Mouse (Mus musculus): ENCODE measurements around the gene Plk3.
"Not testable (repeated sequence)": the region's sequence is repeated elsewhere in the genome, so short reads cannot be mapped to it uniquely, and the experiment has no call there.

The Plk3 gene

DNA sequence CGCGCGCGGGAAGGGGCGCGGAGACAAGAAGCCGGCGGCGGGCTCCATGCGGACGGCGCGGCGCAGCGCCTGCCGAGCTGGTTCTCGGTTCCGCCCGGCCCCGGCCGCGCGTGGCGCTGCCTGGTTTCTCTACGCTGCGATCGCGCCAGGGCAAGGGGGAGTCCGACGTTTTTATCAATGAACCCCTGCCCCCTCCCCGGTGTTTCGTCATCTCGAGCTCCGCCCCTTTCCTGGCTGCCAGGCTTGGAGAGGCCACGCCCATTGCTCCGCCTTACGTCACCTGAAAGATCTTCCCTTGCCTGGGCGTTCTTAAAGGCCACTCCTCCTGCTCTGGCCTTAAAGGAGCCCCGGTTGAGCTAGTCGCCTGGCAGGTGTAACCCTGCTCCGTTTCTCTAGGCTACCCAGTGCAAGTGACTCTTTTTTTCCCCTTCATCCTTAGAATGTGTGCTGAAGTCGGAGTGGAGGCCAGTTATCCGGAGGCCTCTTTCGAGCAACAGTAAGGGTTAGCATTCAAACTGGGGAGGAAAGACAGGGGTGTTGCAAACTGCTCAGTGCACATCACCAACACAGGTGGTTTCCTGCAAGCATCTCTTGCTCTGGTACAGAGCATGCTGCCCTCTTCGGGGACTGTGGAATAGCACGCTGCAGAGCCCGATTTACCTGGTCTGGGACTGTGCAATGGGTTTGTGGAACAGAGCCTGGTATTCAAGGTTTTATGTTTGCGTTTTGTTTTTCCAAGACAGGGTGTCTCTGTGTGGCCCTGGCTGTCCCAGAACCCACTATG lies at the start of gene Plk3:
Gene Plk3, minus strand, starts transcription at position 147 of the 784 bp plus-strand sequence.
- DNase-seq, result peak; percentile 97

DNA sequence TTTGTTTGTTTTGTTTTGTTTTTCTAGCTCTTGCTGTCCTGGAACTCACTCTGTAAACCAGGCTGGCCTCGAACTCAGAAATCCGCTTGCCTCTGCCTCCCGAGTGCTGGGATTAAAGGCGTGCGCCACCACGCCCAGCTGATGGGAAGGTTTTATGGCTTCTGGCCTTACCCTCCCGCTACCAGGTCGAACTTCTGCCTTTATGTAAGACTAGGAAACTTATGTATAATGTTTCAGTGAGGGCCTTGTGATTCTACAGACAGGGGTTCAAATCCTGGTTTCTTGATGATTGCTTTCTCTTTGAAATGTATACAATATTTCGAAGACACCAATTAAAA lies 49.0 kb upstream of the Plk3 start:
- not testable (repeated sequence) for DNase-seq

- peak; percentile 90 for DNase-seq
Measured at GRCm38 (mm10) chr4:117181863-117182758, 48.3 kb upstream of the Plk3 start, which contains the start of gene Kif2c. Gene Kif2c, minus strand, starts transcription at chr4:117182639.

DNA sequence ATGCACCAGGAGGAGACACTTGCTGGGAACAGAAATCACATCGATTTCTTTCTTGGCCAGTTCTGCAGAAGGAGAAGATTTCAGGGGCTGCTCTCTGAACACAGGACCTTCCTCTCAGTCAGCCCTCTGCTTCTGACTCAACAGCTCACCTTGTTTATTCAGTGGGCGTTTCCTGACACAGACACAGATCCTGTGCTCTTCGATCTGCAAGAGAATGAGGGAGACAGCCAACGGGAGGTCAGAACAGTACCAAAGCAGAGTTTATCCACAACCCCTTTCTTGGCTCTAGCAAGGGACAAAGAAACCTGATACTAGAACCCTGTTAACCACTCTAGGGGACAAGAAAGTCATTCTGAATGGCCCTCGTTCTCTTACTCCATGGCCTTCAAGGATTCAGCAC lies 36.2 kb upstream of the Plk3 start:
- no peak for DNase-seq

GRCm38 (mm10) chr4:117161183-117161582 lies 27.4 kb upstream of the Plk3 start:
- no peak for DNase-seq

DNA sequence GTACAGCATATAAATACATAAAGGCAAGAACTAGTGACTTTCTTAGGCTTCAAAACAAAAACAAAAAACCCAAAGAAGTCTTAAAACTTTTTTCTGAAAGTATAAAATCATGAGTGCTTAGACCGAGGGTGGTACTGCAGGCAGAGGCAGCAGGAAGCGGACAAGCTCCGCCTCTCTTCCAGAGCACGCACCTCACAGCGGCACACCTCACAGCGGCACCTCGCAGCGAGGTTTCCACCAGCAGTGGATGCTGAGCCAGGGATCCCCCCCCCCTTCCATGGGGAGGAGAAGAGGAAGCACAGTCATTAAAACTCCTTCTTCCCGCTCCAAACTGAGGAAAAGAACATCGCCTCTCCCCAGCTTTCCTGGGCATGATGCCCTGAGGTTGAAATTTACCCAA lies 25.9 kb upstream of the Plk3 start:
- no peak for DNase-seq

GRCm38 (mm10) chr4:117156372-117156771 lies 22.6 kb upstream of the Plk3 start:
- no peak for DNase-seq

DNA sequence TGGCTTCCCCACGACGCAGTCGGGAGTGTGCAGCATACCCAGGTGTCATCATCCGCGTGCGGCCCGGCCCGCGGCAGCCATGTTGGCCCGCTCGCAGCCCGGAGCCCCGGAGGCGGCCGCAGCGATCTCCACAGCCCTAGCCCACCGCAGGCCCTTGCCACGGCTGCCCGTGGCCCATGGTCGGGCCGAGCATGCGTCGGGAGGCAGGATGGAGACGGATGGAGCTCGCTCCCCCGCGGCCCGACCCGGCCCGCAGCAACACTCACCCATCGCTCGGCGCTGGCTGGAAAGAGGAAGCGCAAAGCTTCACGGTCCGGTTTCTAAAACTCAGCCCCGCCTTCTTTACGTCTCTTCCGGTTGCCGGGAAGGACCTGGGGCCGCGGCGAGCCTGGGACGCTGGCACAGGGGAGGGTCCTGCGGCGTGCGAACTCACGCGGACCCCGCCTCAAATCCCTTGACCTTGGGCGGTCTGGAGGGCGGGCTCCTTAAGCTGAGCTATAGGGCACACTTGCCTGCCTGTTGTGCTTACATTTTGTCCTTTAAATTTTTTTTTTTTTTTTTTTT lies 22.1 kb upstream of the Plk3 start, which contains the start of gene Rps8:
Gene Rps8, minus strand, starts transcription at position 452 of the 564 bp plus-strand sequence.
- DNase-seq, result peak; percentile 91

- DNase-seq, result peak; percentile 23
Measured at GRCm38 (mm10) chr4:117155020-117155791, 21.4 kb upstream of the Plk3 start.

- no peak for DNase-seq
Measured at GRCm38 (mm10) chr4:117152714-117153113, 19.0 kb upstream of the Plk3 start.

- no peak for DNase-seq
Measured at GRCm38 (mm10) chr4:117151416-117151815, 17.7 kb upstream of the Plk3 start.

- no peak for DNase-seq
Measured at GRCm38 (mm10) chr4:117150212-117150733, 16.5 kb upstream of the Plk3 start.

GRCm38 (mm10) chr4:117149291-117150211 lies 15.8 kb upstream of the Plk3 start:
- DNase-seq, result no peak

DNA sequence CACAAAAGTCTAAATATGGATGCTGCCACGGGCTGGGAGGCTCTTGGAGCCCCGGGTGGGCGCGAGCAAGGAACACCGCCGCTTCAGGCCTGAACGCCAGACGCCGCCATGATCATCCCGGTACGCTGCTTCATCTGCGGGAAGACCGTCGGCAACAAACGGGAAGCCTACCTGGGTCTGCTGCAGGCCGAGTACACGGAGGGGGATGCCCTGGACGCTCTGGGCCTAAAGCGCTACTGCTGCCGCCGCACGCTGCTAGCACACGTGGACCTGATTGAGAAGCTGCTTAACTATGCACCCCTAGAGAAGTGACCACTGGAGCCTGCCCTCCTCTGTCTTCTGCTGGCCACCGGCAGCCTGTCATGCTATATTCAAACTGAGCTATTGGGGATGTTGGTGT lies 15.1 kb upstream of the Plk3 start:
- no peak for DNase-seq

GRCm38 (mm10) chr4:117148047-117148713 lies 14.4 kb upstream of the Plk3 start:
- DNase-seq, result no peak

GRCm38 (mm10) chr4:117146176-117146575 lies 12.4 kb upstream of the Plk3 start:
- peak; percentile 82 for DNase-seq

DNA sequence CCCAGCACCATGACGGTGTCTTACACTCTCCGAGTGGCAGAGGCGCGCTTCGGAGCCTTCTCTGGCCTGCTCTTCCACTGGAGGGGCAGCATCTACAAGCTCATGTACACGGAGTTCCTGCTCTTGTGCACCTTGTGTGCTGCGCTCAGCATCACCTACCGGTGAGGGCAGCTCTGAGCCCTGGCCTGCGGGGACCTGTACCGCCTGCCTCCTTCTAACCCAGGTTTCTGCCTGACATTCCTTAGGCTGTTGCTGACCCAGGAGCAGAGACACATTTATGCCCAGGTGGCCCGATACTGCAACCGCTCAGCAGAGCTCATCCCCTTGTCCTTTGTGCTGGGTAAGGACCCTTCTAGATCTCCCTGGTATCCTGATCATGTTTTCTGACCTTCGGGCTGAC lies 11.5 kb upstream of the Plk3 start:
- no peak for DNase-seq

DNA sequence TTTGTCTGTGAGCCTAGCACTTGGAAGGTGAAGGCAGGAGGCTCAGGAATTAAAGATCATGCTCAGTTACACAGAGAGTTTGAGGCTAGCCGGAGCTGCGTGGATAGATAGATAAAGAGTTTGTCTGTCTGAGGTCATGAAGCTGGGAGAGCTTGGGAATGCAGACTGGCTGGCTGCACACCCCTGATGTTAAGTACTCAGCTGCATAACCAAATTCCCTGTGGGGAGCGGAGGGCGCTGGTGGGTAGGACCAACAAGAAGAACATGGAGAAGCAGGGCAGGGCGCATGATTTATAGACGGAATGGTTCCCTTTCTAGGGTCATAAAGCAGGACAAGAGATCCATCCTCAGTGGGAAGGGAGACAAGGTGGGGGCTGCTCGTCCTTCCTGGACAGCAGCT lies 9.3 kb upstream of the Plk3 start:
- no peak for DNase-seq

GRCm38 (mm10) chr4:117140613-117141012 lies 6.8 kb upstream of the Plk3 start:
- DNase-seq, result no peak

- DNase-seq, result no peak
Measured at GRCm38 (mm10) chr4:117139217-117139612, 5.5 kb upstream of the Plk3 start.

Measured in right cerebral cortex, adult 18-20 months (tissue).